Mouse (Mus musculus): ENCODE data around the gene 1700056E22Rik.

DNA sequence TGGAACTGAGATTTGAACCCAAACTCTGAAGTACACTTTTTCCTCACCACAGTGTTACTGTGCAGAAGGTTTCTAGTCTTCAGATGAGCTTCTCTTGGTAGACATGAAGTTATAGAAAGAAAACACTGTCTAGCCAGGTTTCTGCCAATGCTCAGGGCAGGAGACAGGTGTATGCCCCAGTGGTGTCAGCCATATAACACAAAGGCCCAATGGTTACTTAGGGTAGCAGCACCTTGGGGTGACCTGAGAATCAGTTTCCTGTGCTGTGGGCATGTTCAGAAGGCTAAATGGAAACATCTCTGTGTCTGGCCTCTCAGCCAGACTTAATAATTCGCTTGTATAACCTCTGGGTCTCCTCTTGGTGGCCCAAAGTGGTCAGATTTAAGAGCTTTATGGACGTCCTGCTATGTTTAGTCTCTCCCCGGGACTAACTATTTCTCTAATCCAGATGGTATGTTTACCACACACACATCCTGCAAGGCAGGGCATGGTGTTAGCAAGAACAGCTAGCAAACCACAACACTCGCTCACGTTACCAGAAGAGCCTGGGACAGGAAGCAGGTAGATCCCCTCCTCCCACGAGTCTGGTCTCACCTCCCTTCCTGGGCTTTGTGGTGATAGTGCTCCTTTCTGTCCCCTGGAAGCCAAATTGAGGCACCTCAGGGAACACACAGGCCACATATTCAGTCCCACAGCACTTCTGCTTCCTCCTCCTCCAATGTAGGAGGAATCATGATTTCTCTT lies 28.6 kb downstream of the 1700056E22Rik start:
- no peak for TF ChIP-seq POLR2A (IDR thresholded peaks at IDR 0.05; ENCODE audit: borderline replicate concordance, extremely low read depth, insufficient read depth, insufficient read length, poor library complexity, severe bottlenecking)
- no peak for TF ChIP-seq CTCF (IDR thresholded peaks at IDR 0.05; ENCODE audit: borderline replicate concordance, extremely low read depth, insufficient read depth, insufficient read length)
